Mouse (Mus musculus) heart, embryonic 12.5 days (tissue): Measurements from ENCODE around the gene Vmn1r68. TPM values are rescaled to one million over a fixed set of nuclear protein-coding genes. Genes with fewer than 3 reads are reported as not detected.
A peak's percentile ranks its signal among the peaks of the same experiment; 100 is the strongest.

Experiments
- ATAC-seq: fragments of 200-750 bp; cut with Nextera tagmentation; 2 replicates; pipeline ENCODE4 v1.8.0; 2017; ENCODE audit warnings: moderate TSS enrichment, moderate library complexity; ENCODE audit not compliant: insufficient number of reproducible peaks, low FRiP score
- H3K27ac ChIP-seq: fragments of 300-500 bp; sonication (generic); 2 replicates; pipeline ENCODE4 v1.5.1; 2016; ENCODE audit warnings: mild to moderate bottlenecking, moderate library complexity; ENCODE audit not compliant: poor library complexity, severe bottlenecking
- H3K27me3 ChIP-seq: fragments of 300-500 bp; sonication (generic); replicated peaks from 2 replicates; pipeline ENCODE4 v1.6.1; 2016; ENCODE audit warnings: mild to moderate bottlenecking, moderate library complexity
- H3K36me3 ChIP-seq: fragments of 300-500 bp; sonication (generic); 2 replicates; pipeline ENCODE4 v1.6.1; 2016; ENCODE audit warnings: mild to moderate bottlenecking, moderate library complexity
- H3K4me1 ChIP-seq: fragments of 300-500 bp; sonication (generic); replicated peaks from 2 replicates; pipeline ENCODE4 v1.6.1; 2016; ENCODE audit warnings: mild to moderate bottlenecking
- H3K4me2 ChIP-seq: fragments of 300-500 bp; sonication (generic); 2 replicates; pipeline ENCODE4 v1.6.1; 2016; ENCODE audit warnings: mild to moderate bottlenecking, moderate library complexity
- H3K4me3 ChIP-seq: fragments of 300-500 bp; sonication (generic); 2 replicates; pipeline ENCODE4 v1.5.1; 2016; ENCODE audit warnings: mild to moderate bottlenecking
- H3K9ac ChIP-seq: fragments of 300-500 bp; sonication (generic); 2 replicates; pipeline ENCODE4 v1.6.1; 2016; ENCODE audit warnings: mild to moderate bottlenecking, moderate library complexity
- H3K9me3 ChIP-seq: fragments of 300-500 bp; sonication (generic); replicated peaks from 2 replicates; pipeline ENCODE4 v1.6.1; 2016; ENCODE audit warnings: mild to moderate bottlenecking, moderate library complexity
- WGBS: fragments of 180-500 bp; shearing (Covaris S2); methylation state at CpG from one replicate; pipeline ENCODE4 v1.1.7; 2016; 5-methylcytosine and 5-hydroxymethylcytosine counted together
- polyA plus RNA-seq: library from polyadenylated mRNA; unstranded; fragments of >200 nt; fragmentation: Nextera tagmentation; extraction: Ambion mirVana; gene quantifications from 2 replicates; pipeline ENCODE4 v1.2.1, GENCODE M21; 2016

The Vmn1r68 gene
- polyA plus RNA-seq: not detected in 2 replicates

GRCm38 (mm10) chr7:10558385-10558784, at the start of gene Vmn1r68:
Vmn1r68 (minus strand) TSS chr7:10558485.
- 66% methylated on average over 2 of the region's 2 CpGs for WGBS
- Histone ChIP-seq H3K4me1 (no peaks in the 10 kb centered on the region), H3K27ac (no peak within 1 kb of the TSS), H3K36me3 (no peaks in the 10 kb centered on the region), H3K9me3 (peaks cover 7% of the 10 kb centered on the region), H3K9ac (no peak within 1 kb of the TSS), H3K4me2 (no peak within 1 kb of the TSS), H3K4me3 (no peak within 1 kb of the TSS), H3K27me3 (no peaks in the 10 kb centered on the region)
- ATAC-seq: no peak

- Histone ChIP-seq H3K9ac (no peak overlapping the region), H3K4me1 (peaks cover 8% of the 10 kb centered on the region), H3K4me2 (peak overlapping the region; percentile 78), H3K27ac (no peak overlapping the region), H3K4me3 (peak overlapping the region; percentile 87), H3K36me3 (peaks cover 19% of the 10 kb centered on the region), H3K9me3 (no peaks in the 10 kb centered on the region), H3K27me3 (no peaks in the 10 kb centered on the region)
- ATAC-seq: peak; percentile 14; the same call in 1 of the 2 replicates
- 33% methylated on average over 6 of the region's 6 CpGs for WGBS
Measured at GRCm38 (mm10) chr7:10495578-10495977, 62.7 kb downstream of the Vmn1r68 start.

- H3K4me1 ChIP-seq: peaks cover 8% of the 10 kb centered on the region
- H3K9ac ChIP-seq: peak within 1 kb of the TSS; percentile 85
- peak within 1 kb of the TSS; percentile 87 for H3K4me3 ChIP-seq
- H3K9me3 ChIP-seq: no peaks in the 10 kb centered on the region
- peak; percentile 94 for ATAC-seq
- WGBS: 3% methylated on average over 33 of the region's 33 CpGs
- H3K27ac ChIP-seq: no peak within 1 kb of the TSS
- peak within 1 kb of the TSS; percentile 78 for H3K4me2 ChIP-seq
- H3K36me3 ChIP-seq: peaks cover 25% of the 10 kb centered on the region
- H3K27me3 ChIP-seq: no peaks in the 10 kb centered on the region
Measured at GRCm38 (mm10) chr7:10494786-10495521, 63.3 kb downstream of the Vmn1r68 start, which contains the start of gene Zik1. Zik1 (minus strand) TSS chr7:10495394.

- 57% methylated on average over 18 of the region's 18 CpGs for WGBS
- no peaks in the 10 kb centered on the region for H3K27me3 ChIP-seq
- H3K4me3 ChIP-seq: no peak overlapping the region
- no peaks in the 10 kb centered on the region for H3K36me3 ChIP-seq
- H3K27ac ChIP-seq: no peak overlapping the region
- no peak overlapping the region for H3K9ac ChIP-seq
- no peak for ATAC-seq
- peaks cover 5% of the 10 kb centered on the region for H3K9me3 ChIP-seq
- H3K4me1 ChIP-seq: no peaks in the 10 kb centered on the region
- no peak overlapping the region for H3K4me2 ChIP-seq
Measured at GRCm38 (mm10) chr7:10480588-10481233, 77.6 kb downstream of the Vmn1r68 start.

GRCm38 (mm10) chr7:10479813-10480212, 78.5 kb downstream of the Vmn1r68 start:
- H3K4me2 ChIP-seq: no peak overlapping the region
- H3K27me3 ChIP-seq: no peaks in the 10 kb centered on the region
- H3K4me3 ChIP-seq: no peak overlapping the region
- no peak overlapping the region for H3K27ac ChIP-seq
- ATAC-seq: no peak
- H3K4me1 ChIP-seq: no peaks in the 10 kb centered on the region
- H3K9me3 ChIP-seq: peaks cover 5% of the 10 kb centered on the region
- H3K9ac ChIP-seq: no peak overlapping the region
- H3K36me3 ChIP-seq: no peaks in the 10 kb centered on the region

- ATAC-seq: no peak
Measured at GRCm38 (mm10) chr7:10458166-10458565, 100.1 kb downstream of the Vmn1r68 start.

More at GRCm38 (mm10) chr7:10458166-10458565, 100.1 kb downstream of the Vmn1r68 start:
- Histone ChIP-seq H3K36me3 (no peaks in the 10 kb centered on the region), H3K4me3 (no peak overlapping the region), H3K9ac (no peak overlapping the region), H3K27me3 (no peaks in the 10 kb centered on the region), H3K9me3 (peaks cover 16% of the 10 kb centered on the region; the same call in 1 of the 2 replicates), H3K4me1 (no peaks in the 10 kb centered on the region), H3K4me2 (no peak overlapping the region), H3K27ac (no peak overlapping the region)
- WGBS: 54% methylated on average over 3 of the region's 3 CpGs

Other genes starting within 250 kb of the Vmn1r68 start
- not detected in 2 replicates for gene Vmn1r67, start 115.2 kb downstream of the Vmn1r68 start, polyA plus RNA-seq
- gene Zik1, start 63.1 kb downstream of the Vmn1r68 start, polyA plus RNA-seq: 8.0 and 9.3 TPM in 2 replicates
- not detected in 2 replicates for gene Vmn1r69, start 55.2 kb upstream of the Vmn1r68 start, polyA plus RNA-seq
- not detected in 2 replicates for gene Vmn1r70, start 73.0 kb upstream of the Vmn1r68 start, polyA plus RNA-seq
- not detected in 2 replicates for gene Nlrp4b, start 129.3 kb upstream of the Vmn1r68 start, polyA plus RNA-seq
- gene Vmn1r71, start 195.9 kb upstream of the Vmn1r68 start, polyA plus RNA-seq: not detected in 2 replicates